Mouse (Mus musculus): Measurements from ENCODE around the gene 1700088E04Rik.

The 1700088E04Rik gene

GRCm38 (mm10) chr15:79131442-79131841 lies 9.6 kb downstream of the 1700088E04Rik start:
- DNase-seq (ENCODE audit: extremely low spot score, low read depth, low spot score) = no peak

DNA sequence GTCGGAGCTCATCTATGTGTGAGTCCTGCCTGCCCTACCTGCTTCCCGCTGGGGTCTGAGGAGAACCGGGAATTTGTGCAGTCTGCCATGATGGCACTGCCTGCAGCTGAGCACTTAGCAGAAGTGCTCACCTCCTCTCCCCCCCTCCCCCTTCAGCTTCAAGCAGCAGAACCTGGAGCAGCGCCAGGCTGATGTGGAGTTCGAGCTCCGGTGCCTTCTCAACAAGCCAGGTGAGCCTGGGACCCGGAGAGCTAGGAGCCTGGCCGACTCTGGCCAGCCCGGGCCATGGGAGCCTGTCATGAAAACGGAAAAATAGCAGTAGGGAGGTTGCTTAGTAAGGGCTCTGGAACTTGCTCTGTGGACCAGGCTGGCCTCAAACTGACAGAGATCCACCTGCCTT lies 10.3 kb downstream of the 1700088E04Rik start:
- no peak for DNase-seq (ENCODE audit: extremely low spot score, low read depth, low spot score)

GRCm38 (mm10) chr15:79129311-79129710 lies 11.7 kb downstream of the 1700088E04Rik start:
- DNase-seq (ENCODE audit: extremely low spot score, low read depth, low spot score) = no peak

- no peak for DNase-seq (ENCODE audit: extremely low spot score, low read depth, low spot score)
These were observed 12.8 kb downstream of the 1700088E04Rik start for GRCm38 (mm10) chr15:79128208-79128607.

DNA sequence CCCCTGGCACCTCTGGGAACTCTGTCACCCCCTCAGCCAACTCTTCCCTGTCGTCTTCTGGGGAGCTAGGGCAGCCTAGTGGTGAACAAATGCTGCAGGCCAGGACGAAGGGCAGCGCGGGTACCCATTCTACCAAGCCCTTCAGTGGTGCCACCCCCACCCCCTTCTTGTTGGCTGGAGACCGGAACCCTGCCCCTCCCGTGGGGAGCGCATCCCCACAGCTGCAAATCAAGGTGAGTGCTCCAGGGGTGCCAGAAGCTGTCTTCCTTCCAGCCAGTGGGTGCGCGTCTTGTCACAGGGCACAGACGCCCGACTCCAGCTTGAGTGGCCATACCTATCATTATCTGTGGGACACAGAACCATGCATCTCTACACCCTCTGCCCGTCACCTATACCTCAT lies 14.0 kb downstream of the 1700088E04Rik start:
- no peak for DNase-seq (ENCODE audit: extremely low spot score, low read depth, low spot score)

GRCm38 (mm10) chr15:79126217-79126932 lies 14.7 kb downstream of the 1700088E04Rik start:
- peak; percentile 56 for DNase-seq (ENCODE audit: extremely low spot score, low read depth, low spot score)

- no peak for DNase-seq (ENCODE audit: extremely low spot score, low read depth, low spot score)
These were observed 16.6 kb downstream of the 1700088E04Rik start for GRCm38 (mm10) chr15:79124331-79124875.

DNA sequence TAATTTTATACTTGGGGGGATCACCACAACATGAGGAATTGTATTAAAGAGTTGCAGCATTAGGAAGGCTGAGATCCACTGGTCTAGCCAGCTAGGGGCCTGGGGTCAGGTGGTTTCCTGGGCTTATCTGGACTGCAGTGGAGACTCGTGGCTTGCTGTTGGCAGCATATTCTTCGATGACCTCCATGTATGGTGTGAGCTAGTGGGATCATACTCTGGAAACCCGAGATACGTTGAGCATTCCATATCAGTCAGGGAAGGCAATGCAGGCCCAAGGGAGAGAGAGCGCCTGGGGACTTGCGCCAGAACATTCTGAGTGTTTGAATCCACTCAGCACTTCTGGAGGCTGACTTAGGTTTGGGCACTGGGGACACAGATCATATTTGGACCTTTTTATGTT lies 17.3 kb downstream of the 1700088E04Rik start:
- DNase-seq (ENCODE audit: extremely low spot score, low read depth, low spot score) = no peak

DNA sequence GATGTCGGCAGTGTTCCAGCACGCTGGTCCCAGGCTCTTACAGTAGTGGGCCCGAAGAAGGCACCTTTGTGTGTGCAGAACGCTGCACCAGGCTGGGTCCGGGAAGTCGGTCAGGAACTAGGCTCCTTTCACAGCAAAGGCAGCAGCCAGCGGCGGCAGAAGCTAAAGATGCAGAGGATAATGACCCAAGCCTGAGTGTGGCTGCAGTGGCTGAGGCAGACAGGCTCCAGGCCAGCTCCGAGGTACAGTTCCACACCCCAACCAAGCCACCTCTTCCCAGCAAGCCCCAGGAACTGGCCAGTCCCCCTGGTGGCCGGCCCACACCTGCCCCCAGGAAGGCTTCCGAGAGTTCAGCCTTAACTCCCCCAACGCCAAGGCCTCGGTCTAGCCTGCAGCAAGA lies 18.5 kb downstream of the 1700088E04Rik start:
- no peak for DNase-seq (ENCODE audit: extremely low spot score, low read depth, low spot score)

GRCm38 (mm10) chr15:79122119-79122518 lies 18.9 kb downstream of the 1700088E04Rik start:
- no peak for DNase-seq (ENCODE audit: extremely low spot score, low read depth, low spot score)

- DNase-seq (ENCODE audit: extremely low spot score, low read depth, low spot score) = no peak
These were observed 21.6 kb downstream of the 1700088E04Rik start for GRCm38 (mm10) chr15:79119491-79119890.

DNA sequence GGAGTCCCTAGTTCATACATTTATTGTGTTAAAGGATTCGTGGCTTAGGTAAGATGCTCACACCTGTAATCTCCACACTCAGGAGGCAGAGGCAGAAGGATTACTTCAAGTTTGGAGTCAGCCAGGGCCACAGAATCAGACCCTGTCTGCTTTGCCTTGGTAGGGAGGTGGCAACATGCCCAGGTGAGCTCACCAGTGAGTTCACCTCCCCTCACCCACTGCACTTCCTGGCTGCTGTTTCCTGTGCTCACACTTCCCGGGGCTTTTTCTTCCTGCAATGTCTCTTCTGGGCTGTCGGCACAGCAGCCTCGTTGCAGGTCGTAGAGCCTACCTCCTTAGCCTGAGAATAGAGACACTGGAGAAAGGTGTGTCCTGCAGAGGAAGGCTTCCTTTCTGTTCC lies 25.8 kb downstream of the 1700088E04Rik start:
- no peak for DNase-seq (ENCODE audit: extremely low spot score, low read depth, low spot score)

DNA sequence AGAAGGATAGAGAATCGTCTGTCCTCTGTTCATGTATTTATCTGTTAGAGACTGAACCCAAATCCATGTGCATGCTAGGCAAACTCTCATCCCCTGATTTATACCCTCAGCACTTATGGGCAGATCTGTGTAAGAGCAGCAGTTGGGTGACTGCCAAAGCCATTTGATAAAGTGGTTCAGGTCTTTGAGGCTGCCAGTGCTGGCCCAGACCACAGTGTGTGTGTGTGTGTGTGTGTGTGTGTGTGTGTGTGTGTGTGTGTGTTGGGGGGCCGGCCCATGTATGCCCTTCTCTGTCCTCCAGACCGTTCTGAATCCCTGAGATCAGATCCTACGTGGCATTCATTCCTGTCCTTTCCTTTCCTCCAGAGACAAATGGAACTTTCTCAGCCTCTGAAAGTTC lies 29.3 kb downstream of the 1700088E04Rik start:
- DNase-seq (ENCODE audit: extremely low spot score, low read depth, low spot score) = no peak

- DNase-seq (ENCODE audit: extremely low spot score, low read depth, low spot score) = no peak
These were observed 30.5 kb downstream of the 1700088E04Rik start for GRCm38 (mm10) chr15:79110528-79110927.

- no peak for DNase-seq (ENCODE audit: extremely low spot score, low read depth, low spot score)
These were observed 31.0 kb downstream of the 1700088E04Rik start for GRCm38 (mm10) chr15:79110031-79110430.

GRCm38 (mm10) chr15:79109321-79109934 lies 31.6 kb downstream of the 1700088E04Rik start:
- no peak for DNase-seq (ENCODE audit: extremely low spot score, low read depth, low spot score)

- peak; percentile 47 for DNase-seq (ENCODE audit: extremely low spot score, low read depth, low spot score)
These were observed 32.4 kb downstream of the 1700088E04Rik start, which contains the start of gene Micall1 for GRCm38 (mm10) chr15:79108421-79109320. Gene Micall1, plus strand, starts transcription at chr15:79108898.

- DNase-seq (ENCODE audit: extremely low spot score, low read depth, low spot score) = no peak
These were observed 33.1 kb downstream of the 1700088E04Rik start for GRCm38 (mm10) chr15:79107966-79108365.

- DNase-seq (ENCODE audit: extremely low spot score, low read depth, low spot score) = no peak
These were observed 35.2 kb downstream of the 1700088E04Rik start for GRCm38 (mm10) chr15:79105804-79106203.

DNA sequence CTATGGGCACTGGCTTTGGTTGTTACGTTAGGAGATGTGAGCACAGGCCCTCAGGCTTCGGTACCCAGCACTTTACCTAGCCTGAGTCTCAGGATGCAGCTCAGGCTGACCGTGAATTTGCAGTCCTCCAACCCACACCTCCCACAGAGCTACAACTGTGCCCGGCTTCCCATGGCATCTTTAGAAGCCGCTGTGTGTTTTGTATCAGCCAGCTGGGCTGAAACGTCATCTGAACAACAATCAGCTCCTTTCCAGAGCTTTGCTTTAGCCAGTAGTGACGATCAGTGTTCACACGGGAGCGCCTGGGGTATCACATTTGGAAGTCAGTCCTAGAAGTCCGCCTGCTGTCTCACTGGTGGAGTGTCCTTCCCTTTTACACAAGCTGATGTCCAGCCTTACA lies 37.8 kb downstream of the 1700088E04Rik start:
- no peak for DNase-seq (ENCODE audit: extremely low spot score, low read depth, low spot score)

DNA sequence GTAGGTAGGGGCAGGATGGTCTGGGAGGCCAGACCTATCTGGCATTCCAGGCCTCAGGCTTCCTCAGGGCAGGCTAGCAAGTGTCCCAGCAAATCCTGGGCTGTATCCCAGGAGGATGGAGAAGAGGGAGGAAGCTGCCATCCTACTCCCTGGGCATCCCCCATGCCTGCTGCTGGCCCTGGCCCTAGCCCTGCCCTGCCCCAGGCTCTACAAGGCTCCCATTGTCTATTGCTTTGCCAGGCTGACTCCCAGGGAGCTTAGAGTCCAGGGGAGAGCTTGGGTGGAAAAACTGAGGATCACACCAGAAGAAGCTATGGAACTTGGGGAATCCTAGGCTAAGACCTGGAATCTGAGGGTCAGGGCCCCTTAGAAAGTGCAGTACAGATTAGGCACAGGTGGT lies 39.5 kb downstream of the 1700088E04Rik start:
- no peak for DNase-seq (ENCODE audit: extremely low spot score, low read depth, low spot score)

All from hindlimb bud, embryonic 11.5 days (tissue).